Mouse (Mus musculus): ENCODE measurements around the gene Gsdma. TPM values are rescaled to one million over a fixed set of nuclear protein-coding genes. Genes with fewer than 3 reads are reported as not detected.

The Gsdma gene
- total and polyA plus RNA-seq, 3 experiments, result 0.62 to 1.2 TPM; not detected in 1

- Histone ChIP-seq H3K4me3 (ENCODE audit: control insufficient read depth in 1 of 2, insufficient read depth in 1 of 2, low read depth in 2 of 2, low read length in 2 of 2) (no peak overlapping the region), H3K27me3 (ENCODE audit: control insufficient read depth in 1 of 2, insufficient read depth in 2 of 2, low read length in 2 of 2) (no peaks in the 10 kb centered on the region), H3K9ac (ENCODE audit: control insufficient read depth, low read depth, low read length, poor library complexity, severe bottlenecking) (no peak overlapping the region), H3K27ac (ENCODE audit: control insufficient read depth, low read depth, low read length) (no peak overlapping the region), H3K4me1 (ENCODE audit: control insufficient read depth in 1 of 2, insufficient read depth in 2 of 2, low read length in 2 of 2) (no peaks in the 10 kb centered on the region), H3K36me3 (ENCODE audit: control insufficient read depth in 1 of 2, insufficient read depth in 2 of 2, low read length in 2 of 2) (no peaks in the 10 kb centered on the region), H3K79me2 (ENCODE audit: control insufficient read depth, insufficient read depth, low read length, poor library complexity) (no peaks in the 10 kb centered on the region), H3K9me3 (replicated peaks; ENCODE audit: insufficient read depth, low read length) (no peaks in the 10 kb centered on the region)
- no peak for TF ChIP-seq ETS1 (IDR thresholded peaks at IDR 0.05; ENCODE audit: low read depth, low read length)
- TF ChIP-seq MYB (IDR thresholded peaks at IDR 0.05; ENCODE audit: low read depth, low read length), result no peak
- no peak for TF ChIP-seq RCOR1 (IDR thresholded peaks at IDR 0.05; ENCODE audit: low read depth, low read length)
- TF ChIP-seq MAFK (IDR thresholded peaks at IDR 0.05; ENCODE audit: borderline replicate concordance, low read depth, low read length), result no peak
- TF ChIP-seq ELF1 (IDR thresholded peaks at IDR 0.05; ENCODE audit: low read depth, low read length), result no peak
- TF ChIP-seq MAZ (IDR thresholded peaks at IDR 0.05; ENCODE audit: low read depth, low read length), result no peak
- TF ChIP-seq POLR2A (IDR thresholded peaks at IDR 0.05; ENCODE audit: control insufficient read depth in 1 of 2, insufficient read depth in 1 of 2, low read depth in 1 of 2, low read length in 2 of 2, poor library complexity in 1 of 2), result no peak
- TF ChIP-seq POLR2AphosphoS2 (IDR thresholded peaks at IDR 0.05; ENCODE audit: low read length), result no peak
- no peak for TF ChIP-seq UBTF (IDR thresholded peaks at IDR 0.05; ENCODE audit: borderline replicate concordance, insufficient read depth, low read depth, low read length)
- TF ChIP-seq EP300 (IDR thresholded peaks at IDR 0.05; ENCODE audit: low read depth in 1 of 2, low read length in 2 of 2), result no peak
- TF ChIP-seq NRF1 (IDR thresholded peaks at IDR 0.05; ENCODE audit: insufficient read depth, low read depth, low read length, poor library complexity, severe bottlenecking), result no peak
- TF ChIP-seq ZKSCAN1 (IDR thresholded peaks at IDR 0.05; ENCODE audit: low read depth, low read length), result no peak
- TF ChIP-seq ZC3H11A (IDR thresholded peaks at IDR 0.05; ENCODE audit: low read depth, low read length), result no peak
- DNase-seq (ENCODE audit: low read depth, low spot score), result no peak
Observed at GRCm38 (mm10) chr11:98702323-98702722, 38.2 kb downstream of the Gsdma start.

- H3K36me3 ChIP-seq (ENCODE audit: control insufficient read depth in 1 of 2, insufficient read depth in 2 of 2, low read length in 2 of 2), result no peaks in the 10 kb centered on the region; a peak in 1 of 4 replicates
- H3K27ac ChIP-seq (ENCODE audit: control insufficient read depth, low read depth, low read length), result no peak overlapping the region
Observed at GRCm38 (mm10) chr11:98705021-98705420, 40.9 kb downstream of the Gsdma start.

More at GRCm38 (mm10) chr11:98705021-98705420, 40.9 kb downstream of the Gsdma start:
- no peak overlapping the region for H3K4me3 ChIP-seq (ENCODE audit: control insufficient read depth in 1 of 2, insufficient read depth in 1 of 2, low read depth in 2 of 2, low read length in 2 of 2)
- no peaks in the 10 kb centered on the region for H3K4me1 ChIP-seq (ENCODE audit: control insufficient read depth in 1 of 2, insufficient read depth in 2 of 2, low read length in 2 of 2)
- no peak for DNase-seq (ENCODE audit: low read depth, low spot score)
- H3K9ac ChIP-seq (ENCODE audit: control insufficient read depth, low read depth, low read length, poor library complexity, severe bottlenecking), result no peak overlapping the region
- no peaks in the 10 kb centered on the region for H3K9me3 ChIP-seq (replicated peaks; ENCODE audit: insufficient read depth, low read length)
- TF ChIP-seq POLR2A (IDR thresholded peaks at IDR 0.05; ENCODE audit: control insufficient read depth in 1 of 2, insufficient read depth in 1 of 2, low read depth in 1 of 2, low read length in 2 of 2, poor library complexity in 1 of 2) (no peak), MEF2A (IDR thresholded peaks at IDR 0.05; ENCODE audit: extremely low read depth, insufficient replicate concordance, low read depth, low read length, poor library complexity, severe bottlenecking) (no peak)
- no peaks in the 10 kb centered on the region for H3K79me2 ChIP-seq (ENCODE audit: control insufficient read depth, insufficient read depth, low read length, poor library complexity)
- no peaks in the 10 kb centered on the region for H3K27me3 ChIP-seq (ENCODE audit: control insufficient read depth in 1 of 2, insufficient read depth in 2 of 2, low read length in 2 of 2)

All from MEL (cell line).